Mouse (Mus musculus) retina, adult 2 months (tissue): ENCODE measurements around the gene Zcwpw1.

ENCODE experiments used
- DNase-seq: peaks from one replicate; pipeline ENCODE4 v3.0.0-alpha.2; 2012; ENCODE audit warnings: low read depth, low spot score

Zcwpw1 gene

GRCm38 (mm10) chr5:137784546-137784945 is 3.1 kb upstream of the Zcwpw1 start:
- DNase-seq: no peak

- no peak for DNase-seq
These were observed 2.2 kb upstream of the Zcwpw1 start for GRCm38 (mm10) chr5:137785164-137786031.

GRCm38 (mm10) chr5:137786109-137786942 is 1.3 kb upstream of the Zcwpw1 start:
- peak; percentile 100 for DNase-seq

- DNase-seq: no peak
These were observed 573 bp downstream of the Zcwpw1 start for GRCm38 (mm10) chr5:137788171-137788570.

GRCm38 (mm10) chr5:137788946-137789531 is 1.4 kb downstream of the Zcwpw1 start:
- DNase-seq: no peak

- no peak for DNase-seq
These were observed 4.0 kb downstream of the Zcwpw1 start for GRCm38 (mm10) chr5:137791553-137791952.

GRCm38 (mm10) chr5:137796606-137797005 is 9.0 kb downstream of the Zcwpw1 start:
- no peak for DNase-seq

- DNase-seq: no peak
These were observed 13.3 kb downstream of the Zcwpw1 start for GRCm38 (mm10) chr5:137800917-137801316.

- no peak for DNase-seq
These were observed 18.6 kb downstream of the Zcwpw1 start for GRCm38 (mm10) chr5:137806158-137806557.

GRCm38 (mm10) chr5:137808316-137808715 is 20.7 kb downstream of the Zcwpw1 start:
- no peak for DNase-seq

- no peak for DNase-seq
These were observed 30.0 kb downstream of the Zcwpw1 start for GRCm38 (mm10) chr5:137817466-137818222.

GRCm38 (mm10) chr5:137822126-137822525 is 34.5 kb downstream of the Zcwpw1 start:
- no peak for DNase-seq

GRCm38 (mm10) chr5:137822602-137823001 is 35.0 kb downstream of the Zcwpw1 start:
- no peak for DNase-seq

- no peak for DNase-seq
These were observed 36.0 kb downstream of the Zcwpw1 start for GRCm38 (mm10) chr5:137823455-137824045.

GRCm38 (mm10) chr5:137825030-137825429 is 37.4 kb downstream of the Zcwpw1 start:
- no peak for DNase-seq

GRCm38 (mm10) chr5:137825971-137826370 is 38.4 kb downstream of the Zcwpw1 start:
- no peak for DNase-seq

GRCm38 (mm10) chr5:137826421-137826820 is 38.8 kb downstream of the Zcwpw1 start:
- DNase-seq: no peak

GRCm38 (mm10) chr5:137828694-137829093 is 41.1 kb downstream of the Zcwpw1 start:
- DNase-seq: no peak

GRCm38 (mm10) chr5:137830238-137830637 is 42.6 kb downstream of the Zcwpw1 start:
- DNase-seq: no peak

- DNase-seq: no peak
These were observed 43.5 kb downstream of the Zcwpw1 start for GRCm38 (mm10) chr5:137831106-137831505.

GRCm38 (mm10) chr5:137831506-137831905 is 43.9 kb downstream of the Zcwpw1 start:
- DNase-seq: no peak
